Mouse (Mus musculus) right cerebral cortex, postnatal 25 days (tissue): ENCODE measurements around the gene Defa22.
"Not testable (repeated sequence)": the region's sequence is repeated elsewhere in the genome, so short reads cannot be mapped to it uniquely, and the experiment has no call there.

Experiments used
- DNase-seq: peaks from one replicate; pipeline ENCODE4 v3.0.0; 2022

The Defa22 gene

DNA sequence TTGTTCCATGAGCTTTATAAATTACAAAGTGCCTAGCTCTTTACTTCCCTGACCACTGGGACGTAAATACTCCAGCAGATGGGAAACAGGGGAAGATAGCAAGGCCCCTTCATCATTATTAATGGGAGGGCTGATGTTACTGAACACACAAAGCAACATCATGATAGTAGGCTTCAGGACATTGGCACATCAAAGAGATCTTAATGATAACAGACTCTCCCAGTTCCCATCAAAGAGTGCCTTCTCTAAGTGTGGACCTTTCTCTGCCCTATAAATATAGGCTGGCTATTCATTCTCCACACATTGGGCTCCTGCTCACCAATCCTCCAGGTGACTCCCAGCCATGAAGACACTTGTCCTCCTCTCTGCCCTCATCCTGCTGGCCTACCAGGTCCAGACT is at the start of gene Defa22:
Defa22 (plus strand) TSS at position 301 of the 400 bp plus-strand sequence.
- DNase-seq, result not testable (repeated sequence)

GRCm38 (mm10) chr8:21134342-21134741 is 27.7 kb upstream of the Defa22 start, which contains the start of gene Defa30:
TSS of gene Defa30 (plus strand) at chr8:21134642.
- not testable (repeated sequence) for DNase-seq

DNA sequence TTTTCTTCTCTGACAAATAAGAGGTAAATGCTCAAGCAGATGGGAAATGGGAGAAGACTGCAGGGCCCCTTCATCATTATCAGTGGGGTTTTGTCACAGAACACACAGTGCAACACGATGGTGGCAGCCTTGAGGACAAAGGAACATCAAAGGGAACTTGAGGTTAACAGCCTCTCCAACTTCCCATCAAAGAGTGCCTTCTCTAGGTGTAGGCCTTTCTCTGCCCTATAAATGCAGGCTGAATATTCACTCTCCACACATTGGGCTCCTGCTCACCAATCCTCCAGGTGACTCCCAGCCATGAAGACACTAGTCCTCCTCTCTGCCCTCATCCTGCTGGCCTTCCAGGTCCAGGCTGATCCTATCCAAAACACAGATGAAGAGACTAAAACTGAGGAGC is 29.2 kb downstream of the Defa22 start, which contains the start of gene Defa31:
Defa31 (plus strand) TSS at position 301 of the 400 bp plus-strand sequence.
- DNase-seq, result not testable (repeated sequence)

GRCm38 (mm10) chr8:21201261-21201660 is 39.2 kb downstream of the Defa22 start, which contains the start of gene Gm15293:
TSS of gene Gm15293 (plus strand) at chr8:21201561.
- DNase-seq, result not testable (repeated sequence)
